Mouse (Mus musculus) forebrain, embryonic 16.5 days (tissue): Measurements from ENCODE around the gene Plxnb1. TPM values are rescaled to one million over a fixed set of nuclear protein-coding genes. Genes with fewer than 3 reads are reported as not detected.

Source experiments
- ATAC-seq: fragments of 200-750 bp; cut with Nextera tagmentation; 2 replicates; pipeline ENCODE4 v1.8.0; 2017; ENCODE audit warnings: mild to moderate bottlenecking, moderate library complexity
- H3K27ac ChIP-seq: fragments of 300-500 bp; sonication (generic); 2 replicates; pipeline ENCODE4 v1.5.1; 2014; ENCODE audit warnings: low read length, control low read depth
- H3K27me3 ChIP-seq: fragments of 300-500 bp; sonication (generic); replicated peaks from 2 replicates; pipeline ENCODE4 v1.6.1; 2014; ENCODE audit warnings: low read length; ENCODE audit not compliant: control insufficient read depth, insufficient read depth
- H3K36me3 ChIP-seq: fragments of 300-500 bp; sonication (generic); 2 replicates; pipeline ENCODE4 v1.6.1; 2014; ENCODE audit not compliant: control insufficient read depth, insufficient read depth
- H3K4me1 ChIP-seq: fragments of 300-500 bp; sonication (generic); replicated peaks from 2 replicates; pipeline ENCODE4 v1.6.1; 2014; ENCODE audit warnings: low read length; ENCODE audit not compliant: control insufficient read depth, insufficient read depth
- H3K4me2 ChIP-seq: fragments of 300-500 bp; sonication (generic); 2 replicates; pipeline ENCODE4 v1.6.1; 2014; ENCODE audit warnings: mild to moderate bottlenecking, low read length, control low read depth
- H3K4me3 ChIP-seq: fragments of 300-500 bp; sonication (generic); replicated peaks from 2 replicates; pipeline ENCODE4 v1.5.1; 2014; ENCODE audit warnings: mild to moderate bottlenecking, low read length, control low read depth
- H3K9ac ChIP-seq: fragments of 300-500 bp; sonication (generic); replicated peaks from 2 replicates; pipeline ENCODE4 v1.6.1; 2014; ENCODE audit warnings: low read depth, low read length, control low read depth
- H3K9me3 ChIP-seq: fragments of 300-500 bp; sonication (generic); 2 replicates; pipeline ENCODE4 v1.6.1; 2016; ENCODE audit warnings: low read length; ENCODE audit not compliant: control insufficient read depth
- WGBS: fragments of 180-500 bp; shearing (Covaris S2); extraction: QIAGEN DNeasy Blood & Tissue Kit; methylation state at CpG from one replicate; pipeline ENCODE4 v1.1.7; 2014; 5-methylcytosine and 5-hydroxymethylcytosine counted together
- polyA plus RNA-seq: library from polyadenylated mRNA; unstranded; fragments of >200 nt; fragmentation: Nextera tagmentation; extraction: Ambion mirVana; gene quantifications from 2 replicates; pipeline ENCODE4 v1.2.1, GENCODE M21; 2015

The Plxnb1 gene
- polyA plus RNA-seq, 1 experiment from 2014 or later = 22.1 TPM

GRCm38 (mm10) chr9:109105011-109105410, 9.8 kb downstream of the Plxnb1 start:
- no peak overlapping the region for H3K9ac ChIP-seq
- no peak for ATAC-seq
- H3K27ac ChIP-seq = no peak overlapping the region
- peaks cover 37% of the 10 kb centered on the region for H3K36me3 ChIP-seq
- H3K27me3 ChIP-seq = no peaks in the 10 kb centered on the region
- H3K4me2 ChIP-seq = no peak overlapping the region
- H3K4me3 ChIP-seq = no peak overlapping the region
- H3K9me3 ChIP-seq = no peaks in the 10 kb centered on the region
- 0 out of 2 replicates have a peak, but pooled peaks cover 3% of the 10 kb centered on the region for H3K4me1 ChIP-seq
- 53% methylated on average over 12 of the region's 12 CpGs for WGBS

- ATAC-seq = no peak
- Histone ChIP-seq H3K4me2 (no peak overlapping the region), H3K36me3 (peaks cover 41% of the 10 kb centered on the region), H3K27ac (no peak overlapping the region), H3K9ac (no peak overlapping the region), H3K27me3 (no peaks in the 10 kb centered on the region), H3K4me1 (0 out of 2 replicates have a peak, but pooled peaks cover 3% of the 10 kb centered on the region), H3K4me3 (no peak overlapping the region), H3K9me3 (no peaks in the 10 kb centered on the region)
- 94% methylated on average over 12 of the region's 12 CpGs for WGBS
Measured at GRCm38 (mm10) chr9:109105648-109106047, 10.5 kb downstream of the Plxnb1 start.

GRCm38 (mm10) chr9:109107341-109107740, 12.2 kb downstream of the Plxnb1 start:
- H3K9me3 ChIP-seq = no peaks in the 10 kb centered on the region
- no peak overlapping the region for H3K4me2 ChIP-seq
- H3K4me1 ChIP-seq = 0 out of 2 replicates have a peak, but pooled peaks cover 3% of the 10 kb centered on the region
- H3K27me3 ChIP-seq = no peaks in the 10 kb centered on the region
- no peak for ATAC-seq
- no peak overlapping the region for H3K4me3 ChIP-seq
- no peak overlapping the region for H3K27ac ChIP-seq
- WGBS = 76% methylated on average over 5 of the region's 6 CpGs
- peaks cover 42% of the 10 kb centered on the region for H3K36me3 ChIP-seq
- H3K9ac ChIP-seq = no peak overlapping the region

- Histone ChIP-seq H3K4me2 (no peak overlapping the region), H3K4me3 (no peak overlapping the region), H3K36me3 (peaks cover 55% of the 10 kb centered on the region), H3K27ac (no peak overlapping the region), H3K27me3 (no peaks in the 10 kb centered on the region), H3K4me1 (no peaks in the 10 kb centered on the region), H3K9me3 (no peaks in the 10 kb centered on the region), H3K9ac (no peak overlapping the region)
- ATAC-seq = no peak
- 91% methylated on average over 11 of the region's 11 CpGs for WGBS
Measured at GRCm38 (mm10) chr9:109110240-109110639, 15.1 kb downstream of the Plxnb1 start.

- H3K9ac ChIP-seq = no peak overlapping the region
- ATAC-seq = no peak
- WGBS = 87% methylated on average over 4 of the region's 4 CpGs
- H3K4me2 ChIP-seq = no peak overlapping the region
- no peak overlapping the region for H3K27ac ChIP-seq
- H3K4me3 ChIP-seq = no peak overlapping the region
- H3K36me3 ChIP-seq = peaks cover 57% of the 10 kb centered on the region
- H3K9me3 ChIP-seq = no peaks in the 10 kb centered on the region
- no peaks in the 10 kb centered on the region for H3K4me1 ChIP-seq
- no peaks in the 10 kb centered on the region for H3K27me3 ChIP-seq
Measured at GRCm38 (mm10) chr9:109111101-109111500, 15.9 kb downstream of the Plxnb1 start.

- no peak overlapping the region for H3K4me3 ChIP-seq
- no peak overlapping the region for H3K9ac ChIP-seq
- no peaks in the 10 kb centered on the region for H3K9me3 ChIP-seq
- no peaks in the 10 kb centered on the region for H3K27me3 ChIP-seq
- no peaks in the 10 kb centered on the region for H3K4me1 ChIP-seq
- H3K4me2 ChIP-seq = no peak overlapping the region
- 94% methylated on average over 9 of the region's 9 CpGs for WGBS
- no peak for ATAC-seq
- peaks cover 57% of the 10 kb centered on the region for H3K36me3 ChIP-seq
- no peak overlapping the region for H3K27ac ChIP-seq
Measured at GRCm38 (mm10) chr9:109111591-109111990, 16.4 kb downstream of the Plxnb1 start.

- 92% methylated on average over 8 of the region's 8 CpGs for WGBS
- H3K27ac ChIP-seq = no peak overlapping the region
- H3K4me2 ChIP-seq = no peak overlapping the region
- no peaks in the 10 kb centered on the region for H3K27me3 ChIP-seq
- no peaks in the 10 kb centered on the region for H3K4me1 ChIP-seq
- no peak for ATAC-seq
- H3K4me3 ChIP-seq = no peak overlapping the region
- H3K36me3 ChIP-seq = peaks cover 69% of the 10 kb centered on the region
- H3K9ac ChIP-seq = no peak overlapping the region
- H3K9me3 ChIP-seq = no peaks in the 10 kb centered on the region
Measured at GRCm38 (mm10) chr9:109113331-109113730, 18.1 kb downstream of the Plxnb1 start.

GRCm38 (mm10) chr9:109114276-109114675, 19.1 kb downstream of the Plxnb1 start:
- Histone ChIP-seq H3K27ac (no peak overlapping the region), H3K9ac (no peak overlapping the region), H3K9me3 (no peaks in the 10 kb centered on the region), H3K4me2 (no peak overlapping the region), H3K4me1 (no peaks in the 10 kb centered on the region), H3K4me3 (no peak overlapping the region), H3K27me3 (no peaks in the 10 kb centered on the region), H3K36me3 (peaks cover 65% of the 10 kb centered on the region)
- WGBS = 95% methylated on average over 11 of the region's 11 CpGs
- ATAC-seq = no peak

- H3K27me3 ChIP-seq = no peaks in the 10 kb centered on the region
- peaks cover 59% of the 10 kb centered on the region for H3K36me3 ChIP-seq
- no peak overlapping the region for H3K4me3 ChIP-seq
- H3K4me1 ChIP-seq = no peaks in the 10 kb centered on the region
- H3K9ac ChIP-seq = no peak overlapping the region
- no peak overlapping the region for H3K27ac ChIP-seq
- no peak overlapping the region for H3K4me2 ChIP-seq
- no peak for ATAC-seq
- H3K9me3 ChIP-seq = no peaks in the 10 kb centered on the region
- WGBS = 90% methylated on average over 7 of the region's 7 CpGs
Measured at GRCm38 (mm10) chr9:109114871-109115270, 19.7 kb downstream of the Plxnb1 start.

- Histone ChIP-seq H3K27me3 (no peaks in the 10 kb centered on the region), H3K27ac (no peak overlapping the region), H3K9ac (no peak overlapping the region), H3K36me3 (peaks cover 51% of the 10 kb centered on the region), H3K4me1 (no peaks in the 10 kb centered on the region), H3K9me3 (no peaks in the 10 kb centered on the region), H3K4me3 (no peak overlapping the region), H3K4me2 (no peak overlapping the region)
- no peak for ATAC-seq
- WGBS = 97% methylated on average over 10 of the region's 10 CpGs
Measured at GRCm38 (mm10) chr9:109116205-109116604, 21.0 kb downstream of the Plxnb1 start.
